Mouse (Mus musculus) liver, postnatal 0 days (tissue): Measurements from ENCODE around the gene Wdsub1. TPM values are rescaled to one million over a fixed set of nuclear protein-coding genes. Genes with fewer than 3 reads are reported as not detected.

Source experiments
- ATAC-seq: fragments of 200-750 bp; cut with Nextera tagmentation; 2 replicates; pipeline ENCODE4 v1.8.0; 2017; ENCODE audit warnings: mild to moderate bottlenecking, moderate library complexity
- DNase-seq: peaks from one replicate; pipeline ENCODE4 v3.0.0-alpha.2; 2016
- H3K27ac ChIP-seq: fragments of 300-500 bp; sonication (generic); 2 replicates; pipeline ENCODE4 v1.5.1; 2014; ENCODE audit warnings: antibody characterized with exemption, moderate library complexity, mild to moderate bottlenecking, low read depth
- H3K27me3 ChIP-seq: fragments of 300-500 bp; sonication (generic); 2 replicates; pipeline ENCODE4 v1.6.1; 2014; ENCODE audit warnings: low read length, control low read depth, mixed read lengths; ENCODE audit not compliant: insufficient read depth
- H3K36me3 ChIP-seq: fragments of 300-500 bp; sonication (generic); replicated peaks from 2 replicates; pipeline ENCODE4 v1.6.1; 2014; ENCODE audit warnings: mild to moderate bottlenecking, control low read depth, low read length, moderate library complexity, mixed read lengths; ENCODE audit not compliant: insufficient read depth
- H3K4me1 ChIP-seq: fragments of 300-500 bp; sonication (generic); 2 replicates; pipeline ENCODE4 v1.6.1; 2014; ENCODE audit warnings: antibody characterized with exemption, mild to moderate bottlenecking, control low read depth; ENCODE audit not compliant: insufficient read depth
- H3K4me2 ChIP-seq: fragments of 300-500 bp; sonication (generic); 2 replicates; pipeline ENCODE4 v1.6.1; 2014; ENCODE audit warnings: low read depth, mild to moderate bottlenecking, low read length, moderate library complexity, mixed read lengths
- H3K4me3 ChIP-seq: fragments of 300-500 bp; sonication (generic); 2 replicates; pipeline ENCODE4 v1.5.1; 2014; ENCODE audit warnings: low read depth, low read length
- H3K9ac ChIP-seq: fragments of 300-500 bp; sonication (generic); replicated peaks from 2 replicates; pipeline ENCODE4 v1.6.1; 2014; ENCODE audit warnings: mild to moderate bottlenecking, moderate library complexity
- H3K9me3 ChIP-seq: fragments of 300-500 bp; sonication (generic); 2 replicates; pipeline ENCODE4 v1.6.1; 2016; ENCODE audit warnings: mild to moderate bottlenecking, control low read depth, low read length, mixed read lengths
- CTCF ChIP-seq: sonication (generic); IDR thresholded peaks from 2 replicates; pipeline ENCODE4 v1.5.1; 2016; ENCODE audit warnings: antibody characterized with exemption, low read depth
- EP300 ChIP-seq: IDR thresholded peaks from 2 replicates; pipeline ENCODE4 v1.6.1; 2016; ENCODE audit warnings: antibody characterized with exemption, low read depth, mild to moderate bottlenecking
- WGBS: fragments of 180-500 bp; shearing (Covaris S2); extraction: QIAGEN DNeasy Blood & Tissue Kit; methylation state at CpG from one replicate; pipeline ENCODE4 v1.1.7; 2014; ENCODE audit not compliant: insufficient replicate concordance; 5-methylcytosine and 5-hydroxymethylcytosine counted together
- polyA plus RNA-seq: library from polyadenylated mRNA; unstranded; fragments of >200 nt; fragmentation: Nextera tagmentation; extraction: Ambion mirVana; gene quantifications from 2 replicates; pipeline ENCODE4 v1.2.1, GENCODE M21; 2015

Gene Wdsub1
- polyA plus RNA-seq, 1 experiment from 2014 or later: 8.3 TPM

GRCm38 (mm10) chr2:59896837-59897236 lies 14.4 kb upstream of the Wdsub1 start:
- H3K27me3 ChIP-seq: no peaks in the 10 kb centered on the region
- no peaks in the 10 kb centered on the region for H3K9me3 ChIP-seq
- ATAC-seq (no peak), DNase-seq (peak; percentile 5)
- no peak for TF ChIP-seq EP300
- TF ChIP-seq CTCF: no peak
- WGBS: 84% methylated on average over 8 of the region's 8 CpGs
- H3K4me3 ChIP-seq: no peak overlapping the region
- H3K36me3 ChIP-seq: peaks cover 19% of the 10 kb centered on the region
- H3K9ac ChIP-seq: no peak overlapping the region
- H3K4me2 ChIP-seq: no peak overlapping the region
- no peak overlapping the region for H3K27ac ChIP-seq
- H3K4me1 ChIP-seq: no peaks in the 10 kb centered on the region

GRCm38 (mm10) chr2:59896400-59896799 lies 14.0 kb upstream of the Wdsub1 start:
- peaks cover 15% of the 10 kb centered on the region for H3K36me3 ChIP-seq
- no peak overlapping the region for H3K4me3 ChIP-seq
- H3K9ac ChIP-seq: no peak overlapping the region
- TF ChIP-seq CTCF (no peak), EP300 (no peak)
- H3K4me2 ChIP-seq: no peak overlapping the region
- H3K4me1 ChIP-seq: no peaks in the 10 kb centered on the region
- DNase-seq (peak; percentile 10), ATAC-seq (no peak)
- 78% methylated on average over 7 of the region's 7 CpGs for WGBS
- H3K27me3 ChIP-seq: no peaks in the 10 kb centered on the region
- no peaks in the 10 kb centered on the region for H3K9me3 ChIP-seq
- no peak overlapping the region for H3K27ac ChIP-seq

- TF ChIP-seq CTCF: no peak
- no peak for TF ChIP-seq EP300
- Histone ChIP-seq H3K9ac (no peak overlapping the region), H3K27me3 (no peaks in the 10 kb centered on the region), H3K9me3 (no peaks in the 10 kb centered on the region), H3K4me3 (no peak overlapping the region), H3K4me2 (no peak overlapping the region), H3K4me1 (no peaks in the 10 kb centered on the region), H3K36me3 (no peaks in the 10 kb centered on the region), H3K27ac (no peak overlapping the region)
- WGBS: 63% methylated on average over 6 of the region's 6 CpGs
- DNase-seq: no peak
- ATAC-seq: no peak
Measured at GRCm38 (mm10) chr2:59889699-59890098, 7.3 kb upstream of the Wdsub1 start.

- DNase-seq (no peak), ATAC-seq (peak; percentile 33)
- H3K27ac ChIP-seq: no peak overlapping the region
- no peaks in the 10 kb centered on the region for H3K27me3 ChIP-seq
- no peaks in the 10 kb centered on the region for H3K36me3 ChIP-seq
- H3K4me3 ChIP-seq: peak overlapping the region; percentile 68
- 0 out of 2 replicates have a peak, but pooled peaks have one; percentile 18 for TF ChIP-seq EP300
- no peak for TF ChIP-seq CTCF
- peak overlapping the region; percentile 74 for H3K4me2 ChIP-seq
- WGBS: 44% methylated on average over 8 of the region's 8 CpGs
- H3K9ac ChIP-seq: no peak overlapping the region
- H3K9me3 ChIP-seq: no peaks in the 10 kb centered on the region
- peaks cover 7% of the 10 kb centered on the region; the same call in 1 of the 2 replicates for H3K4me1 ChIP-seq
Measured at GRCm38 (mm10) chr2:59882742-59883281, 421 bp upstream of the Wdsub1 start.

GRCm38 (mm10) chr2:59881404-59881803 lies 987 bp downstream of the Wdsub1 start:
- DNase-seq (no peak), ATAC-seq (no peak)
- WGBS: 28% methylated on average over 6 of the region's 6 CpGs
- TF ChIP-seq EP300: no peak
- TF ChIP-seq CTCF: no peak
- Histone ChIP-seq H3K27me3 (no peaks in the 10 kb centered on the region), H3K4me3 (peak overlapping the region; percentile 68), H3K27ac (no peak overlapping the region), H3K4me2 (peak overlapping the region; percentile 74), H3K36me3 (no peaks in the 10 kb centered on the region), H3K9me3 (no peaks in the 10 kb centered on the region), H3K4me1 (peaks cover 7% of the 10 kb centered on the region; the same call in 1 of the 2 replicates), H3K9ac (peak overlapping the region; percentile 73)

GRCm38 (mm10) chr2:59878221-59878620 lies 4.2 kb downstream of the Wdsub1 start:
- no peaks in the 10 kb centered on the region for H3K9me3 ChIP-seq
- DNase-seq (no peak), ATAC-seq (no peak)
- H3K9ac ChIP-seq: no peak overlapping the region
- H3K4me1 ChIP-seq: peaks cover 5% of the 10 kb centered on the region; the same call in 1 of the 2 replicates
- WGBS: 76% methylated on average over 19 of the region's 19 CpGs
- no peaks in the 10 kb centered on the region; the same call in 1 of the 2 replicates for H3K36me3 ChIP-seq
- H3K27me3 ChIP-seq: no peaks in the 10 kb centered on the region
- H3K4me2 ChIP-seq: no peak overlapping the region
- H3K4me3 ChIP-seq: no peak overlapping the region
- TF ChIP-seq CTCF (no peak), EP300 (no peak)
- no peak overlapping the region for H3K27ac ChIP-seq
